Mouse (Mus musculus) layer of hippocampus, adult 2 months (tissue): ENCODE results near the gene Gm49510. TPM values are rescaled to one million over a fixed set of nuclear protein-coding genes. Genes with fewer than 3 reads are reported as not detected.
A peak's percentile ranks its signal among the peaks of the same experiment; 100 is the strongest.

Source experiments
- DNase-seq, 2 experiments: peaks; one replicate each; pipeline ENCODE4 v3.0.0; 2022; ENCODE audit warnings: low spot score in 2 of 2
- H3K27ac ChIP-seq: fragments of 200-600 bp; 2 replicates; pipeline ENCODE4 v1.8.1; 2022
- H3K4me3 ChIP-seq: fragments of 200-600 bp; 2 replicates; pipeline ENCODE4 v1.8.1; 2022; ENCODE audit warnings: mild to moderate bottlenecking
- CTCF ChIP-seq: fragments of 200-600 bp; conservative IDR thresholded peaks from 2 replicates; pipeline ENCODE4 v1.8.1; 2022; ENCODE audit warnings: antibody characterized with exemption, mild to moderate bottlenecking, moderate library complexity
- microRNA-seq, 2 experiments: library from miRNA; unstranded; fragments of <30 nt; microRNA quantifications; one replicate each; pipeline ENCODE4 v1.2.0; 2021
- total RNA-seq, 2 experiments: library from RNA; stranded (reverse); gene quantifications; 2 replicates each; pipeline ENCODE4 v1.2.3; 2021

Gm49510 gene
- total RNA-seq, 2 experiments from 2014 or later, result 0.27 TPM; not detected in 1

GRCm38 (mm10) chr15:78946232-78946631 lies 46.8 kb downstream of the Gm49510 start:
- no peak for TF ChIP-seq CTCF
- H3K4me3 ChIP-seq, result no peak overlapping the region
- no peak for DNase-seq
- H3K27ac ChIP-seq, result no peak overlapping the region

- H3K27ac ChIP-seq, result no peak within 1 kb of the TSS
These were observed 48.2 kb downstream of the Gm49510 start, which contains the start of gene Triobp for GRCm38 (mm10) chr15:78947657-78948056. Triobp (plus strand) TSS chr15:78947724.

GRCm38 (mm10) chr15:78948152-78948725 lies 48.8 kb downstream of the Gm49510 start:
- H3K27ac ChIP-seq, result no peak overlapping the region
- TF ChIP-seq CTCF, result no peak
- no peak for DNase-seq
- peak overlapping the region; percentile 55 for H3K4me3 ChIP-seq

More at GRCm38 (mm10) chr15:78947657-78948056, 48.2 kb downstream of the Gm49510 start, which contains the start of gene Triobp:
- TF ChIP-seq CTCF, result no peak
- peak within 1 kb of the TSS; percentile 55 for H3K4me3 ChIP-seq
- peak; percentile 64 to 84 for DNase-seq

GRCm38 (mm10) chr15:78948883-78949282 lies 49.4 kb downstream of the Gm49510 start:
- no peak overlapping the region for H3K27ac ChIP-seq
- no peak overlapping the region for H3K4me3 ChIP-seq
- TF ChIP-seq CTCF, result no peak
- DNase-seq, result no peak

- H3K4me3 ChIP-seq, result no peak overlapping the region
- H3K27ac ChIP-seq, result no peak overlapping the region
- no peak for DNase-seq
- no peak; the same call in 1 of the 2 replicates for TF ChIP-seq CTCF
These were observed 56.2 kb downstream of the Gm49510 start for GRCm38 (mm10) chr15:78955663-78956062.

GRCm38 (mm10) chr15:78956351-78956750 lies 56.9 kb downstream of the Gm49510 start:
- TF ChIP-seq CTCF, result peak; percentile 79
- Histone ChIP-seq H3K4me3 (no peak overlapping the region), H3K27ac (no peak overlapping the region)
- DNase-seq, result no peak

- DNase-seq, result no peak
- no peak overlapping the region for H3K27ac ChIP-seq
- TF ChIP-seq CTCF, result no peak
- no peak overlapping the region for H3K4me3 ChIP-seq
These were observed 57.6 kb downstream of the Gm49510 start for GRCm38 (mm10) chr15:78957021-78957420.

- no peak for DNase-seq
- no peak overlapping the region for H3K4me3 ChIP-seq
- TF ChIP-seq CTCF, result no peak
- H3K27ac ChIP-seq, result no peak overlapping the region
These were observed 60.1 kb downstream of the Gm49510 start for GRCm38 (mm10) chr15:78959537-78959936.

- H3K4me3 ChIP-seq, result no peak overlapping the region
- no peak for TF ChIP-seq CTCF
- DNase-seq, result no peak
- no peak overlapping the region for H3K27ac ChIP-seq
These were observed 60.6 kb downstream of the Gm49510 start for GRCm38 (mm10) chr15:78960088-78960487.

- peak; percentile 83 for TF ChIP-seq CTCF
- Histone ChIP-seq H3K27ac (no peak overlapping the region), H3K4me3 (no peak overlapping the region)
- DNase-seq, result peak in 1 of 2 experiments; percentile 23
These were observed 63.4 kb downstream of the Gm49510 start for GRCm38 (mm10) chr15:78962885-78963284.

Small RNA genes within 50 kb of the gene (microRNA-seq; reads per million reads assigned to microRNA genes)
- gene Mir6955, result 0 to 1.5 reads per million in 2 experiments

Other genes with a start within 250 kb of the Gm49510 start
- 100 to 1,000 TPM; 202 to 204 TPM for gene Elfn2, start 180.9 kb upstream of the Gm49510 start, total RNA-seq
- gene Mfng, start 126.2 kb upstream of the Gm49510 start, total RNA-seq, result 1 to 10 TPM; 4.4 to 4.7 TPM
- 1 to 10 TPM; 5.4 to 5.5 TPM for gene Card10, start 96.6 kb upstream of the Gm49510 start, total RNA-seq
- 10 to 100 TPM; 12.2 to 13.7 TPM for gene Cdc42ep1, start 57.0 kb upstream of the Gm49510 start, total RNA-seq
- not detected for gene Lgals2, start 44.1 kb upstream of the Gm49510 start, total RNA-seq
- gene Gga1, start 22.5 kb upstream of the Gm49510 start, total RNA-seq, result 10 to 100 TPM; 64.0 to 64.7 TPM
- 10 to 100 TPM; 27.7 to 41.8 TPM for gene Sh3bp1, start 101 bp downstream of the Gm49510 start, total RNA-seq
- 100 to 1,000 TPM; 162 to 172 TPM for gene Pdxp, start 14.3 kb downstream of the Gm49510 start, total RNA-seq
- 10 to 100 TPM; 18.9 to 20.2 TPM for gene Lgals1, start 27.1 kb downstream of the Gm49510 start, total RNA-seq
- 10 to 100 TPM; 41.4 to 41.8 TPM for gene Nol12, start 35.3 kb downstream of the Gm49510 start, total RNA-seq
- 10 to 100 TPM; 10.0 to 13.4 TPM for gene Triobp, start 48.1 kb downstream of the Gm49510 start, total RNA-seq
- gene H1f0, start 128.8 kb downstream of the Gm49510 start, total RNA-seq, result 10 to 100 TPM; 86.3 to 89.0 TPM
- under 1 TPM in 1 of 2 experiments, not detected in 1; 0.39 TPM for gene Galr3, start 142.2 kb downstream of the Gm49510 start, total RNA-seq
- 10 to 100 TPM; 17.4 to 19.5 TPM for gene Ankrd54, start 163.2 kb downstream of the Gm49510 start, total RNA-seq
- gene Eif3l, start 175.5 kb downstream of the Gm49510 start, total RNA-seq, result 10 to 100 TPM; 68.9 to 69.5 TPM
- gene Micall1, start 209.2 kb downstream of the Gm49510 start, total RNA-seq, result 10 to 100 TPM; 31.4 to 35.3 TPM
- 100 to 1,000 TPM in 1 of 2 experiments, 10 to 100 TPM in 1; 97.9 to 103 TPM for gene Polr2f, start 241.3 kb downstream of the Gm49510 start, total RNA-seq
- gene 1700088E04Rik, start 241.6 kb downstream of the Gm49510 start, total RNA-seq, result 10 to 100 TPM in 1 of 2 experiments, 1 to 10 TPM in 1; 8.8 to 10.3 TPM